Mouse (Mus musculus) thymus, postnatal 36 days (tissue): Measurements from ENCODE around the gene Tpo.

Experiments
- DNase-seq, 2 experiments: peaks; one replicate each; pipeline ENCODE4 v3.0.0; 2022; ENCODE audit warnings: mixed read lengths in 2 of 2

Gene Tpo

DNA sequence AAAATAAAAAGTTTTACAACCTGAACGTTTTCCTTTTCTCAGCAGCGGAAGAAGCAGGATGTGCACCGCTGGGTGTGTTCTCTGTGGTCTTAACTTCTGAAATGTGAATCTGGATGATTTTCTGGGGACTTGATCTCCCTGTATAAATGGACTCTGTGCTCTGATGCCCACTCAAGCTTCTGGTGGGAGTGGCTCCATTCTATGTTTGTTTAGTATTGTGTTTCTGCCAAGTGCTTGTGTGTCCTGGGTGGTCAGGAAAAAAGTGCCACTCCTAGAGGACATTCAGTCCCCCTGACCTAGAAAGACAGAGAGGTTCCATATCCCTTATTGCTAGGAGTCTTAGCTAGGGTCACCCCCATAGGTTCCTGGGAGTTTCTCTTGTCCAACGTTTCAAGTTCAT is at the start of gene Tpo:
Gene Tpo (minus strand): TSS at position 101 of the 400 bp plus-strand sequence.
- DNase-seq: no peak

- no peak for DNase-seq
Observed at GRCm38 (mm10) chr12:30181721-30182120, 49.3 kb upstream of the Tpo start.

DNA sequence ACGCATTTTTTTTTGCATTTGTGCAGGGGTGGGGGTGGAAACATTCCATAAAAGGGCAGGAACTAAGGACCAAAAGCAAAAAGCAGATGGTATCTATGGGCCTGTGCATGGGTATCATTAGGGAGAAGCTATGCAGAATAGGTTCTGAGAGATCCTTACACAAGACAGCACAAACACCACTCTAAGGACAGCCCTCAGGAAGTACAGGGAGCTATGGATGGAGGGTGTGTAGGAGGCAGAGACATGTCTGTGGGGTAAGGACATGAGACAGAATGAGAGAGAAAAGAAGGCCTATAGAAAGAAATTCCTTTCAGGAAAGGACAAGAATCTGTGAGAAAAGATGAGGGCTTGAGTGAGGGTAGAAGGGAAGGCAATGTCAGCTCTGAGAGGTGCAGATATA is 47.2 kb upstream of the Tpo start:
- no peak for DNase-seq

- DNase-seq: no peak
Observed at GRCm38 (mm10) chr12:30177966-30178365, 45.5 kb upstream of the Tpo start.

DNA sequence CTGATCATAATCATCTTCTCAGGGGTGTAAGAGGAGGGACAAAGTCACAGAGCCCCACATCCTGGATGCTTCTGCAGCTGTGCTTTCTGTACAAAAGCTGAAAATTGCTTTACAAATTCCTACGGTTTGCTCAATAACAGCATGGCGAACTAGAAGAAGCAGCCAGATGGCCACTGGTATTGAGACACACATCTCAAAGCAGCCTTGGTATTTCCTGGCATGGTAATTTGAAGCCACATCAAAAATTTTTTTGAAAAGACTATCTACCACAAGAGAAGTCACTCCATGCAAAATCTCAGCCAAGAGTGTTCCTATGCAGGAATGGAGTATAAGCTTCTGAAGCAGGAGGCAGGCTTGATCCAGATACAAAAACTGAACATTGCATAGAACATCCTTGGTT is 45.1 kb upstream of the Tpo start:
- DNase-seq: no peak

GRCm38 (mm10) chr12:30168491-30168890 is 36.1 kb upstream of the Tpo start:
- no peak for DNase-seq

GRCm38 (mm10) chr12:30164538-30164937 is 32.1 kb upstream of the Tpo start:
- no peak for DNase-seq

DNA sequence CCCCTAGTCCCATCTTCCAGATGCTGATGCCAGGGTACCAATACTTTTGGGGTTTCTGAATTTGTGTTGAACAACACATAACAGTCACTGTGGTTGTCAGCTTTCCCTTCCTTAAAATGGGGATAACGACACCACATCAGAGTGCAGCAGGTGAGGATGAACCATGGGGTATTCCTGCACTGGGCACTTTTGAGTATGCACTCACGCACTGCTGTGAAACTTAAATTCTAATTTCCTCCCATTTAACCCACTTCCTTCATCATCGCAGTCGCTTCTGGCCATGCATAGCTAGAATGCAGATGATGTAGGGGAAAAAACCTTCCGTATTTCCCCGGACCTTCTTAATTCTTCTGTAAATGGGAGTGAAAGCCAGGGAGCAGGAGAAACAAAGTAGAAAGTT is 31.6 kb upstream of the Tpo start:
- no peak for DNase-seq

GRCm38 (mm10) chr12:30161731-30162406 is 29.4 kb upstream of the Tpo start:
- DNase-seq: no peak

DNA sequence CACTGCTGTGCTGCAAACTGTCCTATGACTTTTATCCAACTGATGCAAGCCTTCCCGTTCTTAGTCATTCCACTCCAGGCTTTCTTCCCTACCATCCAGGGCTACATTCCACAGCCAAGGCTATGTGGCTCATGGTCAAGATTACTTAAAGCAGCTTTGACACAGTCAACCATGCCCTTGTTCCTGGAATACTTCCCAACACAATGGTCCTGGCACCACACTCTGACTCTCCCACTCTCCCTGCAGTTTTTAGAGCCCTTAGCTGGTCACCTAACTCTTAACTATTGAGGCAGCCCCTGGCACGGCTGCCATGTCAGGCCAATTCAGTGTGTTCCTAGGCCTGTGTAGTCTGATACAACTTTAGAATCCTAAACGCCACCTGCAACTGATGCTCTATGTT is 28.1 kb upstream of the Tpo start:
- DNase-seq: no peak

DNA sequence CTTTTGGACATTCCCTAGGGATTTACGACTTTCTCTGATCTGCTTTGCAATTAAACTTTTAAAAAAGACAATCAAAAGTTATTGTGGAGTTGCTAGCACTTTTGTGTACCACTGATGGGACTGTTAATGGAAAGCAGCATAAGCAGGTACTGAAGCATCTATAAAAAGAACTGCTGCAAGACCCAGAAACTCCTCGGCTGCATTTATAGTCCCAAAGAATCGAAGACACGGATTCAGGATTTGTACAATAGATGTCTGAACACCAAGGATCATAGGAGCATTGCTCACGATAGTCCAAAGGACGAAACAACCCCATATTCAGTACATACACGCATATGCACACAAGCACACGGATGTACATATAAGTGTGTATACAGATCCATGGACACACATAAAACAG is 27.4 kb upstream of the Tpo start:
- no peak for DNase-seq

DNA sequence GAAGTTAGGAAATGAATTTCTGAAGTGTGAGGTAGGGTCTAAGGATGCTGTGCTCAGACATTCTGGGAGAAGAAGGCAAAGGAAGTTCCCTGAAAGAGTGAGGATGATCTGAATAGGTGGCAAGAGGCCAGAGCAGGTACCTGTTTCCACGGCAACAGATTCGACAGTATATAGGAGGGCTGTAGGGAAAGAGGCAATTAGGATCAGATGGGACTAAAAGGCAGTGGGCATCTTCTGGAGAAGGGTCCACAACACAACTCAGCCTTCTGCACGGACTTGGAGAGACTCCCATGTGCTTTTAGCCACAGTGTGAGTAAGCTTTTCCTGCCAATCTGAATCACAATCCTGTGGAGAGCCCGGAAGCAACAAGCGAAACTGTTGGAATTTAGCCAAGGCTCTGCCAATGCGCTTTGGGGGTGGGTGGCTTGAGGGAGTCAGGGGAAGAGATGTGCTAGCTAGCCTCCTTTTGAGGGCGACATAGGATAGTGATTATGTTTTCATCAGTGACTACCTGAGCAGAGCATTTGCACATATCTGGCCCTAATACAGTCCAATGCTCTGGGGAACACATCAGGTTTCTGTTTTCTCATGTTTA is 21.8 kb upstream of the Tpo start:
- no peak for DNase-seq

GRCm38 (mm10) chr12:30142085-30142484 is 9.7 kb upstream of the Tpo start:
- DNase-seq: no peak

DNA sequence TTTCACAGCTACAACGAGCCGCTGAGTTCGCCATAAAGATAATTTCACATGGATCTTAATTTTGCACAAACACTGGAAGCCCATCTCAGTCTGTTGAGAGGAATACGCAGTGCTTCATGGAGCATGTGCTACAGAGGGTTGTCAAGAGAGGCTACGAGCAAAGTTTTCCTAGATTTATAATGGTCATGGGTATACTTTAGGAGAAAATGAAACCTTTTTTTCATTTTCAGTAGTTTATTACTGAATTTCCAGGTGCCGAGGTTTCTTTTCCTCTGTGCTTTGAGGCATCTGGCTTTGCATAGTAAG is 3.1 kb downstream of the Tpo start:
- no peak for DNase-seq

- DNase-seq: no peak
Observed at GRCm38 (mm10) chr12:30128561-30129410, 3.6 kb downstream of the Tpo start.

- no peak for DNase-seq
Observed at GRCm38 (mm10) chr12:30122347-30122746, 10.1 kb downstream of the Tpo start.

GRCm38 (mm10) chr12:30112271-30112670 is 20.2 kb downstream of the Tpo start:
- DNase-seq: no peak

DNA sequence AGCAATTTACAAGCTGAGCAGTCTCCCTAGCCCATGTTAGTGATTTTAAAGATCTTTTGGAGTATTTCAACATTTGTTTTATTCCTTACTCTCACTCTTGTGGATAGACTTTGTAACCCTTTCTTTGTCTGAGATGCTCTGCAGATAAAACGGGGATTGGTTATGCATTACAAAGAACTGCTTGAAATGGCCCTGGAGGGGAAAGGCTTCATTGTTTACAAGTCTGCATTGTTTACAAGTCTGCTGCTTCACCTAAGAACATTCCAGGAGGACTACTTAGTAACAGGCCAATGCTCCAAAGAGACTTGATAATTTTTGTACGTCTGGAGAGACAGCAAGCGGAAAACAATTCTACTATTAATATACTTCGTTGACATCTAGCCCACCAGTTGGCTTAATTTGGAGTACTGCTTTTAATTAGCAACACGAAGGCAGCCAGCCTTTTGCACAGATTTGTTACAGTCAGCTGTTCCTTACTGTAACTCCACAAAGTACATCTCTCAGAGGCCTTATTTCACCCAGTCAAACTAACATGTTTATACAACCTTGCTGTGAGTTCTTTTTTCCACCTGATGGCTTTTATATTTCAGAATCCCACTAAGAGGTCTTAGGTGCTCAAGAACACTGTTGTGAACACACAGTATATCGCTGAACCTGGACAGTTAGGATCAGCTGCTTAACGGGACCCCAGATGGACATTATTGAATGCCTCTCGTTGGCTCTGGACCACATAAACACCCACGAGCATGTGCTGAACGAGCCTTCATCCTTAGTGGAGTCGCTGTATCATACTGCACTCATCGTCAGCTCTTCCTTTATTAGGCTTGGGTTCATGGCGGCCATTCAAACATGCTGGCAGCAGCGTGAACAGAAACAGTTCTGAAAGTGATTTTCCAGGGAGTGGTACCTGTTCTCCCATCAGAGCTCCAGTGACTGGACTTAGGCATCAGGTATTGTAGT is 22.5 kb downstream of the Tpo start:
- no peak for DNase-seq

DNA sequence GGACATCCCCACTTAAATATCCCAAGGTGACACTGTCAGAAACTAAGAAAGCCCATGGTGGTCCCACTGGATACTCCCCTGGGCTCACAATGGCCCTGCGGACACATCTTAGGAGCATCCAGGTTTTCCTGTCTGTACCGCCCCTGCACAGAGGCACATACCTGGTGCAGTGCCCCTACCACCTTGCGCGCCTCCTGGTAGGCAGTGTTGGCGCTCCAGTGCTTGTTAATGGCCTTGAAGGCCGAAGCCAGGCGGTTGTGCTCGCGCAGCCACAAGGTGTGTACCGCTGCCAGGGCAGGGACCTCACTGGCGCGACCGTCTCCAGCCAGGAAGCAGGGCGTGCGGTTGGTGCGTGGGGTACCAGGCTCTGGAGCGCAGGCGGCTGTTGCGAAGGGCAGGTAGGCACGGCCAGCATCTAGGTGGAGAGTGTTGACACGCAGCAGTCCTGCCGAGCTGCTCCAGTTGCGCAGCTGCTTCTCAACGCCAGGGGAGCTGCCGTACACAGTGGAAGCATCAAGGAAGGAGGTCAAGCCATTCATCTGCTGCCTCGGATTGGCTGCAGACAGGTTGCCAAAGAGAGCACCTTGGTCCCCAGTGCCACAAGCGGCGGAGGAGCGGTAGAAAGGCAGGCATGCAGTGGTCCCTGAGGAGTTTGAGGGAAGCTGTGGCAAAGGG is 29.4 kb downstream of the Tpo start:
- no peak for DNase-seq

GRCm38 (mm10) chr12:30092081-30092480 is 40.3 kb downstream of the Tpo start:
- DNase-seq: no peak

DNA sequence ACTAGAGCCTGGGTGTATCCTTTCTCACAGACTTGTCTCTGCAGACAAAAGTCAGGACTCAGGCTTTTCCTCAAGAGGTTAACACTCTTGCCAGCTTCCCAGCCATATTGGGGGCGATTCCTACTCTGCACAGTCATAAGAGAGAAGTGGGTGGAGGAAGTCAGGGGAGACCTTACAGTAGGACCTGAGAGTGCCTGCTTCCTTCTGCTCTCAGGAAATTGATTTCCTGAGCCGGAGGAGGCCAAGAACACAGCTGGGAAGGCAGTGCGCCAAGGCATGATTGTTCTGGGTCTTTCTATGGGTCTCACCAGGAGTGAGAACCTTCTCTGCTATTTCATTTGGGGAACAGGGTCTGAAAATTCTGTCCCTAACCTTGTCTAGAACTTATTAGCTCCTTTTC is 48.5 kb downstream of the Tpo start:
- no peak for DNase-seq

DNA sequence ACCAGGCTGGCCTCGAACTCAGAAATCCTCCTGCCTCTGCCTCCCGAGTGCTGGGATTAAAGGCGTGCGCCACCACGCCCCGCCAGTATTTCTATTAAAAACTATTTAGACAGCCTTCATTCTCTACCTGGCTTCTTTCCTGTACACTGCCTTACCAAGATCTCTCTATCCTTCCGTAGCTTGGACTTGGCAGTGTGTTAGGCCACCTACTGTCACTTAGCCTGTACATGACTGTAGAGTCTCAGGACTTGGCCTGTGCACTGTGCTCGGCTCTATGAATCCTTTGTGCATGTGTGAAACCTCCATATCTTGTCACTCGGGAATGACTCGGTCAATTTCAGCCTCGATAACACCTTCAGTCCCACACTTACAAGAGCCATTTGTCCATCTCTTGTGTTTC is 55.4 kb downstream of the Tpo start:
- DNase-seq: no peak
